Mouse (Mus musculus) liver, embryonic 14.5 days (tissue): ENCODE results near the gene Galr2. TPM values are rescaled to one million over a fixed set of nuclear protein-coding genes. Genes with fewer than 3 reads are reported as not detected.

Experiments
- ATAC-seq: fragments of 200-750 bp; cut with Nextera tagmentation; 2 replicates; pipeline ENCODE4 v1.8.0; 2017; ENCODE audit warnings: moderate number of reproducible peaks, mild to moderate bottlenecking, moderate library complexity; ENCODE audit not compliant: insufficient read depth
- DNase-seq, 3 experiments: peaks; one replicate each; pipeline ENCODE4 v3.0.0-alpha.2; 2012 to 2013; ENCODE audit warnings: low read depth in 3 of 3, low spot score in 3 of 3
- H3K27ac ChIP-seq: fragments of 300-500 bp; sonication (generic); 2 replicates; pipeline ENCODE4 v1.5.1; 2014; ENCODE audit warnings: moderate library complexity, mild to moderate bottlenecking, control low read depth, inconsistent platforms
- H3K27me3 ChIP-seq: fragments of 300-500 bp; sonication (generic); 2 replicates; pipeline ENCODE4 v1.6.1; 2014; ENCODE audit warnings: mild to moderate bottlenecking, low read length, moderate library complexity; ENCODE audit not compliant: control insufficient read depth, insufficient read depth
- H3K36me3 ChIP-seq: fragments of 300-500 bp; sonication (generic); replicated peaks from 2 replicates; pipeline ENCODE4 v1.6.1; 2014; ENCODE audit warnings: low read depth; ENCODE audit not compliant: control insufficient read depth, insufficient read depth
- H3K4me1 ChIP-seq, 2 experiments: fragments of 200-500 bp in 1 of 2; fragments of 300-500 bp in 1 of 2; sonication (generic) in 1 of 2; replicated peaks; 2 replicates each; pipeline ENCODE4 v1.6.1; 2012 to 2014; ENCODE audit warnings: antibody characterized with exemption in 1 of 2, inconsistent platforms in 1 of 2, low read length in 1 of 2; ENCODE audit not compliant: control insufficient read depth in 2 of 2, insufficient read depth in 2 of 2
- H3K4me2 ChIP-seq: fragments of 300-500 bp; sonication (generic); 2 replicates; pipeline ENCODE4 v1.6.1; 2014; ENCODE audit warnings: low read depth, mild to moderate bottlenecking, control low read depth, moderate library complexity
- H3K4me3 ChIP-seq, 2 experiments: fragments of 200-500 bp in 1 of 2; fragments of 300-500 bp in 1 of 2; sonication (generic) in 1 of 2; 2 replicates each; pipeline ENCODE4 v1.5.1; 2012 to 2014; ENCODE audit warnings: low read depth in 2 of 2, low read length in 2 of 2, mild to moderate bottlenecking in 2 of 2, control low read depth in 1 of 2, inconsistent platforms in 1 of 2, moderate library complexity in 1 of 2; ENCODE audit not compliant: insufficient read depth in 1 of 2
- H3K9ac ChIP-seq: fragments of 300-500 bp; sonication (generic); replicated peaks from 2 replicates; pipeline ENCODE4 v1.6.1; 2014; ENCODE audit warnings: mild to moderate bottlenecking, control low read depth, moderate library complexity
- H3K9me3 ChIP-seq: fragments of 300-500 bp; sonication (generic); 2 replicates; pipeline ENCODE4 v1.6.1; 2016; ENCODE audit warnings: low read length, mixed read lengths; ENCODE audit not compliant: control insufficient read depth
- CTCF ChIP-seq: IDR thresholded peaks from 2 replicates; pipeline ENCODE4 v1.5.1; 2016; ENCODE audit warnings: antibody characterized with exemption, low read depth, control low read depth
- EP300 ChIP-seq: IDR thresholded peaks from 2 replicates; pipeline ENCODE4 v1.6.1; 2016; ENCODE audit warnings: antibody characterized with exemption, low read depth
- WGBS: fragments of 180-500 bp; shearing (Covaris S2); extraction: QIAGEN DNeasy Blood & Tissue Kit; methylation state at CpG from one replicate; pipeline ENCODE4 v1.1.7; 2014; ENCODE audit not compliant: insufficient replicate concordance; 5-methylcytosine and 5-hydroxymethylcytosine counted together
- polyA plus RNA-seq, 2 experiments: library from polyadenylated mRNA; depleted of rRNA in 1 of 2; stranded (reverse) in 1 of 2; unstranded in 1 of 2; fragments of >200 nt; fragmentation: Nextera tagmentation in 1 of 2; extraction: Ambion mirVana in 1 of 2; gene quantifications; 2 replicates each; pipeline versions ENCODE4 v1.2.1 to v1.2.3; 2012 to 2014

The Galr2 gene
- polyA plus RNA-seq, 2 experiments = 0.02 TPM; not detected in 1

DNA sequence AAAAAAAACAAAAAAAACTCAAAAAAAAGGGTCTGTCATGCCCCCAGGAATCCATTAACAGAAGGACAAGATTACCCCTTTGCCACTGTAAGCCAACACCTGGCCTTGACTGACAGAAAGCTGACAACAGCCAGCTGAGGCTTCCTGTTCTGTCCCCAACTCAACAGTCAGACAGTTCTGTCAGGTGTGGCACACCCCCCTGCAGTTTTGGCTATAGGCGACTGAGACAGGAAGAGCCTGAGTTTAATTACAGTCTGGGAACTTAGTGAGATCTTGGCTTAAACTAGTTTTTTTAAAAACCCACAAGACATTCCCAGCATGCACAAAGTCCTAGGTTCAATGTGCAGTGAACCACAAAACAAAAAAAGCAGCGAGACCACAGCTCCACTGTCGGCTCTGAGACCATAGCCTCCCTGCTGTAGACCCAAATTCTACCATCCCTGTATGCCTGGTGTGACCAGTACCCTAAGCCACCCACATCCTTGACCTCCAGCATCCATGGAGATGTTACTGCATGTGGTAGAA lies 27.6 kb upstream of the Galr2 start:
- H3K36me3 ChIP-seq = peaks cover 62% of the 10 kb centered on the region
- no peak for ATAC-seq
- no peak overlapping the region for H3K27ac ChIP-seq
- H3K4me2 ChIP-seq = no peak overlapping the region
- TF ChIP-seq CTCF = no peak
- no peak for TF ChIP-seq EP300
- no peaks in the 10 kb centered on the region for H3K9me3 ChIP-seq
- 57% methylated on average over 3 of the region's 3 CpGs for WGBS
- H3K4me3 ChIP-seq = no peak overlapping the region
- H3K4me1 ChIP-seq = no peaks in the 10 kb centered on the region
- H3K27me3 ChIP-seq = no peaks in the 10 kb centered on the region
- no peak overlapping the region for H3K9ac ChIP-seq
- no peak for DNase-seq

DNA sequence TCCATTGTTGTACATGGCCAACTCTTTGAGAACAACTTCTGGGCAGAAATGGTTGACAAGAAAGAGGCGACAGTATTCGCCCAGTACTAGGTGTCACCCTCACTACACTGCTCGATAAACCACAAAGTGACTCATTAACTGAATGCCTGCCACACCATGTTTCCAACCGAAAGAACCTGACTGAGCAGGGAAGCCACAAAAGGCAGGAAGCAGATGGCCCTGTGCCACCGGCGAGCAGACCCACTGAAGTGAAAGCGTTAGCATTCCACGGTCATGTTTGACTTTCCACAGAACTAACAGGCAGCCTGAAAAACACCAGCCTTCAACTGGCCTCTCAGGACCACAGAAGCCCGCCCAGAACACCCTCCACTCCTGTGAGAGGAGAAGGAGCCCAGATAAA lies 26.1 kb upstream of the Galr2 start:
- Histone ChIP-seq H3K27me3 (no peaks in the 10 kb centered on the region), H3K4me1 (no peaks in the 10 kb centered on the region), H3K4me3 (no peak overlapping the region), H3K9ac (no peak overlapping the region), H3K4me2 (no peak overlapping the region), H3K9me3 (no peaks in the 10 kb centered on the region), H3K27ac (no peak overlapping the region), H3K36me3 (peaks cover 58% of the 10 kb centered on the region)
- ATAC-seq (no peak), DNase-seq (no peak)
- TF ChIP-seq EP300 (no peak), CTCF (no peak)
- 32% methylated on average over 9 of the region's 9 CpGs for WGBS

DNA sequence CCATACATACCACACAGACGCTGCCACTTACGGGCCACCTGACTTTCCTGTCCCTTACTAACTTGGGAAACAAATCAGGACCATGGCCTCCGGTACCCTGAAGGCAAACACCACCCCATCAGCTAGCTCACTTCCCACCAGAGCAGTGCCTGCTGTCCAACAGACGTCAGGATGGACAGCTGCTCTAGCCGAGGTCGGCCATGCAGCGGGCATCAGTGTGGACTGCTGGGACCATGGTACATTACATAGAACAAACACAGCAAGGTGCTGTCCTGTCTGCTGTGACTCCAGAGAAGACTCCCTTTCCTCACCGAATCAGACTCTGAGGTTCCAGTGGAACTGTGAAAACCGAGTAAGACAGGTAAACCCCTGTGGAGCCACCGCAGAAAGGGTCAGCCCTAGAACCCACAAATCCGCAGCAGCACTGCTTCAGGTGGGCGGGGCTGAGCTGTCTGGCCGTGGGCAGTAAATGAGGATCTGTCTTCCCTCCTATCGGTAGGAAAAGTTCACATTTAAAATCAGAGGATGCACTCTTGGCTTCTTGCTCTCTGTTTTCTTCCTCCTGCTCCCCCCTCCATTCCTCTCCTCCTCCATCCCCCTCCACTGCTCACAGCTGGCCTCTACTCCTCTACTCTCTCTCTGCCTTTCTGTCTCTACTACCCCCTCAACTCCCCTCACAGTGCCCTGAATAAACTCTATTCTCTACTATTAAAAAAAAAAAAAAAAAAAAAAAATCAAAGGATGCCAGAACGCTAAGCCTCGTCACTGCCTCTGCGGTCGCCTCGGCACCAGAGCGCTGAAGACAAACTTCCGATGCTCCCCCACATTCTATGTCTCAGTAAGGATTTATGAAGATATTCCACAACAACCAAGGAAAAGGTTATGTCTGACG lies 25.4 kb upstream of the Galr2 start:
- no peak overlapping the region for H3K4me2 ChIP-seq
- no peaks in the 10 kb centered on the region for H3K9me3 ChIP-seq
- no peak for TF ChIP-seq EP300
- no peak for TF ChIP-seq CTCF
- no peaks in the 10 kb centered on the region for H3K4me1 ChIP-seq
- H3K27me3 ChIP-seq = no peaks in the 10 kb centered on the region
- WGBS = 58% methylated on average over 22 of the region's 22 CpGs
- H3K9ac ChIP-seq = no peak overlapping the region
- H3K27ac ChIP-seq = no peak overlapping the region
- H3K36me3 ChIP-seq = peaks cover 58% of the 10 kb centered on the region
- no peak overlapping the region for H3K4me3 ChIP-seq
- ATAC-seq = no peak
- no peak for DNase-seq

DNA sequence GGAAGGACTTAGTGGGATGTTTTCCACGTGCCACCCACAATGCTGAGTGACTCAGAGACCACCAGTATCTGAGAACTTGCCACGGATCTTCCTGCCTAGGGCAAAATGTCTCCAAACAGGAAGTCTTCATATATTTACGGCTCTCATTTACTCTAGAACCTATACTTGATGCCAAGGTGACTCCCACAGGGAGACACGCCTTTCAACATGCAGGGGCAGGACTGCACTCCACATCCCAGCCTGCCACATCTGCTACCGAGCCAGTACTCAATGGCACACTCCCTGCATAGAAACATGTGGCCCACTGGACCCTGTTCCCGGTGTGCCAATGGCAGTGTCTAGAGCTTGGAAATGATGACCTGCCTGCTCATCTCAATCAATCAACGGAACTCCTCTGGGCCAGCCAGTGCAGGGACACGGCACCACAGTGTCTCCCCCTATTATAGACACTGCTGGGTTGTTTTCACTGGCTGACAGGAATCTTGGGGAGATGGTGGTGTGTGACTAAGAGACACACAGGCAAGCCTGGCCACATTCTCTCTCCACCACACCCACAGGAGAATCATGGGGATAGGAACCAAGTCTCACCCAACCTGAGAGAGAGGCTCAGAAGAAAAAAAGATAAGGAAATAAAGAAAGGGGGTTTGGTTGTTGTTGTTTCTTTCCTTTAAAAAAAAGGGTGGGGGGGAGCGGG lies 24.6 kb upstream of the Galr2 start:
- Histone ChIP-seq H3K4me3 (no peak overlapping the region), H3K9me3 (no peaks in the 10 kb centered on the region), H3K27me3 (no peaks in the 10 kb centered on the region), H3K4me2 (no peak overlapping the region), H3K4me1 (no peaks in the 10 kb centered on the region), H3K27ac (no peak overlapping the region), H3K9ac (no peak overlapping the region), H3K36me3 (peaks cover 61% of the 10 kb centered on the region)
- DNase-seq (no peak), ATAC-seq (no peak)
- 67% methylated on average over 9 of the region's 9 CpGs for WGBS
- TF ChIP-seq EP300 (no peak), CTCF (no peak)

DNA sequence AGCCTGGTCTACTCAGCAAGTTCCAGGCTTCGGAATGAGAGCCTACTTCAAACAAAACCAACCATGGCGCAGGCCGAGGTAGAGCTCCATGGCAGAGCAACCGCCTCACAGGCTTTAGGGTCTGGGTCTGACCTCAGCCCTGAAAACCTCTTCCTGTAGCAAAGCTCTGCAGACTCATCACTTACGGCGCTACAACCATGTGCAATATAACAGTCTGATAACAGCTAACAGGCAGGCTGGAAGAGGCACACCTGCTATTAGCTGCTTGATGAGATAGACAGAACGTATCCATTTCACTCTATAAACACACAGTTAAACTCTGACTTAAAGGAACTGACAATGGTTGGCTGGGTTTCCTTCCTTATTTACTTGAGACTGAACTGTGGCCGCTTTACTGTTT lies 21.3 kb upstream of the Galr2 start:
- ATAC-seq = peak; percentile 48; the same call in 1 of the 2 replicates
- no peaks in the 10 kb centered on the region for H3K4me1 ChIP-seq
- DNase-seq = no peak
- H3K27ac ChIP-seq = no peak overlapping the region
- H3K4me2 ChIP-seq = no peak overlapping the region
- peaks cover 67% of the 10 kb centered on the region for H3K36me3 ChIP-seq
- H3K9me3 ChIP-seq = no peaks in the 10 kb centered on the region
- H3K9ac ChIP-seq = no peak overlapping the region
- no peaks in the 10 kb centered on the region for H3K27me3 ChIP-seq
- TF ChIP-seq EP300 (0 out of 2 replicates have a peak, but pooled peaks have one; percentile 15), CTCF (no peak)
- no peak overlapping the region for H3K4me3 ChIP-seq
- WGBS = 50% methylated on average over 8 of the region's 8 CpGs
